Mouse (Mus musculus) G1E (cell line): ENCODE results near the gene Spata18.

Experiments
- CTCF ChIP-seq: IDR thresholded peaks from 2 replicates; pipeline ENCODE4 v1.5.1; 2012; ENCODE audit warnings: low read depth, low read length, inconsistent platforms, mixed read lengths
- GATA1 ChIP-seq: IDR thresholded peaks from 2 replicates; pipeline ENCODE4 v1.6.1; 2012; ENCODE audit warnings: borderline replicate concordance, low read length, inconsistent platforms, mixed read lengths

- TF ChIP-seq GATA1 (no peak), CTCF (no peak)
Measured at GRCm38 (mm10) chr5:73631001-73631558, 20.1 kb upstream of the Spata18 start.
